Mouse (Mus musculus) layer of hippocampus, adult 9-10 months (tissue): ENCODE data around the gene Kdr.

Experiments
- DNase-seq: peaks from one replicate; pipeline ENCODE4 v3.0.0; 2022; ENCODE audit warnings: low spot score

The Kdr gene

GRCm38 (mm10) chr5:75978374-75979100, at the start of gene Kdr:
Gene Kdr, minus strand, starts transcription at chr5:75978458.
- DNase-seq: no peak

- DNase-seq: no peak
Measured at GRCm38 (mm10) chr5:76026805-76027204, 48.5 kb upstream of the Kdr start.

GRCm38 (mm10) chr5:76025996-76026665, 47.9 kb upstream of the Kdr start:
- no peak for DNase-seq

DNA sequence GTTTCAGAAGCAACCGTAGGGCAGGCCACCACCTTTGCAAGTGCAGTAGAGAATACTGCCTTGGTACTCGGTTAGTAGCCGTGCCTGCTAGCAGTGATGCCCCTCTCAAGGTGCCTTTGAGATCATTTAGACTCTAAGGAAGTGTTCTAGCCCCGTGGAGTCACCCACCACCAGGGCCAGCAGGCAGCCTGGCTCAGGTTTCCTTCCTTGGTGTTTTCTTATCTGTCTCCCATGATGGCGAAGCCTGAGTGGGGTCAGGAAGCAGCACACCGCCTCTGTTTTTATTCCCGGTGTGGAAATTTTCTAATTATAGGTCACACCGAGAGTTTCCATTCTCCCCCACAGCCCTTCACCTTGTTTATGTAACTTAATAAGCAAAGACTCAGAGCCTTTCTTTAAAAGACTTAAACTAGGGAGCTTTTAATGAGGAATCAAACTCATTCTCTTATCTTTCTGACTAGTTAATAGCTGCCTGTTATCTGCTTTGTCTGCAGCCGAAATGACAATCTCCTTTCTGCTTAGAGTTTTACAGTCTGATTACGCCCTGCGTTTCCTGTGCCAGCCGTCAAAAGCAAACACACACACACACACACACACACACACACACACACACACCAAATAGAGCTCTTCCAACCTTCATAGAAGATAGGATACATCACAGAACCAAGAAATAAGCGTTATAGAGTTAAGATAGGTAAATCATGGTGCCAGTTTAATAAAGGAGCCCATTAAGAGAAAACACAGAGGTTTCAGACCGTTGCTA, 44.9 kb upstream of the Kdr start:
- no peak for DNase-seq

DNA sequence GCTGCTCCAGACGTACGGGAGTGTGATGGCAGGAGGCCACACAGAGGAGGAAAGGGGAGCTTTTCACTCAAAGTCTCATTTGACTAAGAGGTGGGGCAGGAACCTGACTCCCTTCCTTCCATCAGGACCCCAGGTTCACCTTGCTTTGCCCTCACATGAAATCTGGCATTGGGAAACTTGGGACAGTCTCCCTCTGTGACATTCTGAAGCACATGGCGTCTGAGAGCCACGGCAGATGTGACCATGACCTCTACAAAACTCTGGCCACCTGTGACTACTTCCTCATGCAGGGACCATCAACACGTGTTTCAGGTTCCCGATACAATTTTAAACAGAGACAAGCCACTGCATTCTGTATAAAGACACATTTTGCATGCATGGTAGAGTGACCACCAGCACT, 44.2 kb upstream of the Kdr start:
- no peak for DNase-seq

GRCm38 (mm10) chr5:76018321-76018720, 40.1 kb upstream of the Kdr start:
- DNase-seq: no peak

DNA sequence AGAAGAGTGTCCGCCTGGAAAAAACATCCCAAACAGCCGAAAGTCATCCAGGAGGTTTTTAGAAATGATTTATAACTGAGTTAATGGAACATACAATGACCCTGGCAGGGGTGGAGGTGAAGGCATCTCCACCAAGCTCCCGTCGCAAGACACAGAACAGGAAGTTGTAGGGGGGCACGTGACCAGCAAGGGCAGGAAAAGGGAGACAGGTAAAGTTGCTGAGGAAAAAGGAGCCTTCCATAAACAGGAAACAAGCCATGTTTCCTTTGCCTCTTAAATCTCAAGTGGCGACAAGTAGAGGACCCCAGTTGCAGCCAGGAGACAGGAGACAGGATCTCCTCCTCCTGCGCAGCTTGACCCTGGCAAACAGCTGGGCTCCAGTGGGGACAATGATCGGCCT, 37.8 kb upstream of the Kdr start:
- DNase-seq: no peak

- DNase-seq: no peak
Measured at GRCm38 (mm10) chr5:76013881-76014431, 35.7 kb upstream of the Kdr start.

GRCm38 (mm10) chr5:76006403-76006802, 28.1 kb upstream of the Kdr start:
- DNase-seq: no peak

GRCm38 (mm10) chr5:75990212-75990611, 12.0 kb upstream of the Kdr start:
- DNase-seq: no peak

DNA sequence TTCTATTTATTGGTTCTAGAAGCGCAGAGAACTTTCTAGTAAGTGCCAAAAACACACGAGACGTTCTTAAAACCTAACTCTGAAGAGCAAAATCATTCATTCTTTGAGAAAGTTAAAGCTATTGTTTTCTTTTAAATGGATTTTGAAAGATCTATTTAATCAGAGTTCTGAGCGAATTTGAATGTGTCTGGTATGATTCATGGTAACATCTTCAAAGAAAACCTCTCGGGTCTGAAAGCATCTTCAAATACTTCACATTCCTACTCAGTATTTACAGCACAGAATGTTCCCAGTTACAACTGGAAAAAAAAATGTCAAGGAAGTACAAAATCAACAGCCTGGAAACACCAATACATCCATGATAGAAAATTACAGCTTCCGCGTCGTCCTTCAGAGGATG, 9.3 kb upstream of the Kdr start:
- DNase-seq: no peak

DNA sequence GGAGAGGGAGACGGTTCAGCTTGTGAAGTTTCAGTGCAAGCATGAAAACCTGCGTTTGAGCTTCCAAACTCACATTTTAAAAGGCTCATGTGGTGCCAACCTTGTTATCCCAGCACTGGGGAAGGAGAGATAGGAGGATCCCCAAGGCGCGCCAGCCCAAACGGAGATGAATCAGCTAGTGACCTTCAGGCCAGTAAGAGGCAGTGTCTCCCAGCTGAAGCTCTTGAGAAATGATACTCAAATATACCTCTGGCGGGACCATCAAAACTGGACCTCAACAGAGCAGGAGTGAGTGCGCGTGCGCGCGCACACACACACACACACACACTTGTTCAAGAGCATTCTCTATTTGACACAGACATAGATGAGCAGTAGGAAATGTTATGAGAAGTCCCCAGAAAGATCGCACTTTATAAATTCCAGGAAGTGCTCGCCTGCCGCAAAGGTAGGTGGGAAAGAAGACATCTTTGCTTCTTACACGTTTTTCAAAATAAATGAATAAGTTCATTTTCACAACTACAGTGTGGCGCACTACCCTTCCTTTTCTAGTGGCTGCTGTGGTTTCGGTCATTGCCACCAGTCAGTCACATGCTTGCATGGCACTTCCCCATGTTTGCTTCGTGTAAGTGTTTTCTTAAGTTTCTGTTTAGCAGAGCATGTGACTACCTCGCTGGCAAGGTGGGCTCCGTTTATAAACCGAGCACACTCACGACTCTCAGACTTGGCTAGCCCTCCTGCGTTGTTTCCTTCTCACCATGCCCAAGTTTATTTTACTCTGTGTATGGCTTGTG, 2.5 kb upstream of the Kdr start:
- DNase-seq: no peak

DNA sequence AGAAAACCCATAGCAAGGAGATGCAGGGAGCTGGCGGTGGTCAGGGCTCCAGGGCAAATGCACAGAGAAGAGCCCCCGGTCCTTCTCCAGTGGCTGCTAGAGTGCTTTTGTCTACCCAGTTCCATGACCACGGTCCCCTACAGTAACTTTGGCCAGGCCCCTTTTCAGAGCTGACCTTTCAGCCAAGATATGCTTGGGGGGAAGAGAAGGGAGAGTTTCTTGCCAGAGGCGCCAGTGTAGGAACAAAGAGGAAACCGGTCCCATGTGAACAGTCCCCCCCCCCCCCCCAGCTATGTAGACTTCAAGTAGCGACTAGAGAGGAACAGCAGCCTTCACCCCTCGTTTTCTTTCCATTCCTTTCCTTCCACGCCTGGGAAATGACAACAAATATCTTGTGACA, 850 bp upstream of the Kdr start:
- DNase-seq: no peak

GRCm38 (mm10) chr5:75977441-75978373, 551 bp downstream of the Kdr start:
- no peak for DNase-seq

DNA sequence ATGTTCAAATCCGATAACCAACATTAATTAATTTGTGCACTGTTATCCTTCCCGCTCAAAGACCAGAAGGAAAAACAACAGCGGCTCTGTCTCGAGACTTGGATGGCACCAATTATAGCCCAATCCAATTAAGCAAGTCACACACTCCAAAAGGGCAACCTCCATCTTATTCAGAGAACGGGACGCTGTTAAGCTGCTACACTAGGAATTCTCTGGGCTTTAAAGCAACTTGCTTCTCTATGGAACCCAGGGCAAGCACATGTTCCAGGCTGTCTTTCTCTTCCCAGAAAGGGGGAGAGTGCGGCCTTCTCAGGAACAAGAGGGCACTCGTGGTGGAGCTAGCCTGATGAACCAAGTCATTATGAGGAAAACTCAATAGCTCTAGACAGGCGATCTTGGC, 1.6 kb downstream of the Kdr start:
- DNase-seq: no peak

GRCm38 (mm10) chr5:75975398-75975797, 2.9 kb downstream of the Kdr start:
- no peak for DNase-seq

- DNase-seq: no peak
Measured at GRCm38 (mm10) chr5:75974543-75975130, 3.6 kb downstream of the Kdr start.

DNA sequence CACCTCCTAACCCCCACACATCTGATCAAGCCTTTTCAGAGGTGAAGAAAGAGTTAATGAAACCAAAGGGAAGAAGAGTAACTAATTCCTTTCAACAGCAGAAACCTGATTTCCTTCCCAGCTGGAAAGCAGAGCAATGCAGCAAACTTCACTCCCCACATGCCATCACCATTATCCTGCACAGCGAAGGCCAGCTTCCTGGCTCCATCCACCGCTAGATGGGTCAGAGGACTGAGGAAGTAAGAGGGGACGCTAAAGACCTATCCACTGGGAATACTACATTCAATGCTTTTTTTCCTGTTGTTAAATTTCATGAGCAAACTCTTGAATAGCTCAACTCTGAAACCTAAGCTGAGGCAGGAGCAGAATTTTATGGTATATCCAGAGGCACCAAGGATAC, 8.4 kb downstream of the Kdr start:
- DNase-seq: no peak

GRCm38 (mm10) chr5:75962558-75962957, 15.7 kb downstream of the Kdr start:
- DNase-seq: no peak

GRCm38 (mm10) chr5:75961741-75962469, 16.4 kb downstream of the Kdr start:
- DNase-seq: no peak
